Mouse (Mus musculus) adrenal gland, adult (tissue): Measurements from ENCODE around the gene Gm6583.
A peak's percentile ranks its signal among the peaks of the same experiment; 100 is the strongest.
"Not testable (repeated sequence)": the region's sequence is repeated elsewhere in the genome, so short reads cannot be mapped to it uniquely, and the experiment has no call there.

Experiments used
- DNase-seq, 2 experiments: peaks; one replicate each; pipeline ENCODE4 v3.0.0; 2022 to 2023; ENCODE audit warnings: low spot score in 1 of 2; ENCODE audit not compliant: inconsistent age in 2 of 2

Gene Gm6583

GRCm38 (mm10) chr5:112325546-112326445 lies 30.0 kb downstream of the Gm6583 start, which contains the start of gene Tfip11:
Tfip11 (plus strand) TSS chr5:112326358.
- peak; percentile 97 to 98 for DNase-seq

GRCm38 (mm10) chr5:112324637-112325545 lies 30.9 kb downstream of the Gm6583 start:
- DNase-seq, result peak; percentile 84 to 90

GRCm38 (mm10) chr5:112323246-112323645 lies 32.6 kb downstream of the Gm6583 start:
- DNase-seq, result peak; percentile 72 to 82

DNA sequence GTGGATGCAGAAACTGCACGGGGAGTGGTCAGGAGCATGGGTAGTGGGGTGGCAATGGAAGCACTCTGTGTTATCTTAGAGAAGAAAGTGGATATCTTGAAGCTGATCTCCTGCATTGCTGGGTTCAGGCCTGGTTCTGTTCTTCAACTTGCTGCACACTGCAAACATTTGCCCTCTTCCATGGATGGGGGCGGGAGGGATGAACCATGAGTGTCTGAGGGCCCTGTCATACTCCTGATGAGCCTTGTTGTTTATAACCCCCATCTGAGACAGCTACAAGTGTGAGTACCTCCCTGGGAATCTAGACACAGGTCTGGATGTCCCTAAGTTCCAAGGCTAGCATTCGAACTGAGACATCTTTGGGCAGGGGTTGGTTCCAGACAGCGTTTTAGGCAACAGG lies 34.5 kb downstream of the Gm6583 start:
- peak in 1 of 2 experiments; percentile 73 for DNase-seq

DNA sequence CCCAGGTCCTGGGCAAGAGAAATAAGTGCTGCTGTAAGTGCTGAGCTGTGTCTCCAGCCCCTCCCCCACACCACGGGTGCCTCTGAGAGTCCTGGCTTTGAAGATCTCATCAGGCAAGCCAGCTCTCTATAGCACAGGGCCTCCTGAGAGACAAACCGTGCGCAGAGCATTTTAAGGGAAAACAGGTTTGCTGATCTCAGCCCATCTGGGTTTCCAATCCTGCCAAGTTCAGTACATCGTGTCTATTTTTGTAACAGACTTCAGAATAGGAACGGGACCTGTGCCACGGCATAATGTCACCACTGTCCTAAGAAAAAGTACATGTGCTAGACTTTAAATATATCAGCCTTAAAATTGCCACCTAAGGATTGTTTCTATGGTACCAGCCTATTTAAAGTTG lies 34.9 kb downstream of the Gm6583 start:
- no peak for DNase-seq

GRCm38 (mm10) chr5:112320379-112320778 lies 35.5 kb downstream of the Gm6583 start:
- no peak for DNase-seq

DNA sequence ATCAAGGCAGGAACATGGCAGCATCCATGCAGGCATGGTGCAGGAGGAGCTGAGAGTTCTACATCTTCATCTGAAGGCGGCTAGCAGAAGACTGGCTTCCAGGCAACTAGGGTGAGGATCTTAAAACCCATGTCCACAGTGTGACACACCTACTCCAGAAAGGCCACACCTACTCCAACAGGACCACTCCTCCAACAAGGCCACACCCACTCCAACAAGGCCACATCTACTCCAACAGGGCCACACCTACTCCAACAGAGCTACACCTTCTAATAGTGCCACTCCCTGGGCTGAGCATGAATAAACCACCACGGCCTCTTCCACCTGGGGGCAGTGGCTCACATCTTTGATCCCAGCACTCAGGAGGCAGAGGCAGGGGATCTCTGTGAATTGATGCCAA lies 36.5 kb downstream of the Gm6583 start:
- DNase-seq, result not testable (repeated sequence)

DNA sequence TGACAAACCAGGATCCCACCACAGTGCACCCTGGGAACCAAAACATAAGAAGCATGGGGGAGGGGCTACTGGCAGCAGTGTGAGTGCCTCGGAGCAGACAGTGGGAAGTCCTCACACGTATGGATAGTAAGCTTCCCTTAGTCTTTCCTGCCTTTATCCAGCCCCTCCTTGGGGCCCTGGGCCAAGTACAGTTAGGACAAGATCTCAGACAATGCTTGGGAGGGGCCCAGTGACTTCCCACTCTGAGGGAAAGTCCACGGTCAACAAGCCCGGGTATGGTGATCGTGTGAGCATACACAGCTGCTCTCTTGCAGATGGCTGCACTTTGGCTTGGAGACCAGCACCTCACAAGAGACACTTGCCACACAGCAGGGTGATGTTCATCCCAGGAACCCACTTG lies 38.5 kb downstream of the Gm6583 start:
- peak; percentile 34 to 62 for DNase-seq

DNA sequence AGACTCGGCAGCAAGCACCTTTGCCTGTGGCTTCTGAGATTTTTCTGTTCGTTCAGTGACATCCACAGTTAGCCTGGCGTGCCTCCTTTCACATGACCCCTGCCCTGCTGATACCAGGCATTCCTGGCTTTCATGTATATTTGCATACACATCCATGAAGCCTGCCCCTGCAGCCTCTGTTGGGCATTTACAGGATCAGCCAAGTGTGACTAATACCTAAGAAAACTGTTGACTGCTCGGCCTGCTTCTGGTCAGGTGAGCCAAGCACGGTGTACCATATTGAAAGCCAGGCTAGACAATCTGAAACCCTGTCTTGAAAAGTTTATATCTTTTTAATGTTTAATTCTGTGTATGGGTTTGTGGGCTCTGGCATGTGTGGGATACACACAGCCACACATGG lies 39.4 kb downstream of the Gm6583 start:
- no peak for DNase-seq

DNA sequence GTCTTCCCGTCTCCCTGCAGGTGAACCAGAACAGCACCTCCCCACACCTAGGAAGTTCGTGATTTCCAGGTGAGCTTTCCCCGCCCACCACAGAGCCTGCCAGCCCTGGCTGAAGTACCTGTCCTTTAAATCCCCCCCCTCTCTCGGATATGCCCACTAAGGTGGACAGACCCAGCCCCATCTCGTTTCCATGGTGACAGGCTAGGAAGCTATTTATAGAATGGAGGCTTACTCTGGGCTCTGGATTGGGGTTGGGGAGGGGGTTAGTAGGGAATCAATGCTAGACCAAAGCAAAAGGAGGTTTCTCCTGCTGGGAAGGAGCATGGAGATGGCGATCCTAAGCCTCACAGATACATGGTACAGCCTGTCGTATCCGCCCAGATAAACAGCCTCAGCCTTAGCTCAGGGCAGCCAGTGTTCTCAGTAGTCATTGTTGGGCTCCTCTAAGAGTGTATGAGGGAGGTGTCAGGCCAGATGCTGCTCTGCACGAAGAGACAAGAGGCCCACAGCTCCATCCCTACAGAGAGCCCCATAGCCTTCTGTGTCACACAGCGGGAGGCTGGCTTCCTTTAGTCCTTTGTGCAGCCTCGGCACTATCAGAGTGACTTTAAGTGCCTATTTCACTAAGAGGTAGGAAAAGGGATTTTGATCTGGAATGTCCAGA lies 42.5 kb downstream of the Gm6583 start:
- DNase-seq, result no peak

DNA sequence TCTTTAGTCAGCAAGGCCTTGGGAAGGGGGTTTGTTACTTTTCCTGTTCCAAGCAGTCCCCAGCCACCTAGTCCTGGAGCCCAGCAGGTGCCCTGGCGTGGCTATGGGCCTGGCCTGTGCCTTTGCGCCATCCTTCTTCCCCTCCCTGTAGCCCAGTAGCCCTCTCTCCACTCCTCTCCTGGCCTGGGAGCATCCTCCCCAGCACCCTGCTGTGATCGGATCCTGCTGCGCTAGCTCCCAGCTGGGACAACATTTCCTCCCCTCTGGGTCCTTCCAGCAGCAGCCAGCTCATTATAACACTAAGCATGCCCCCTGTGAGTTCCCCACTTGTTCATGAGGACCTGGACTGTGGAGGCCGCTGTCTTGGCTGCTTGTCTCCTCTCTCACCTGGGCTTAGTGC lies 50.0 kb downstream of the Gm6583 start:
- DNase-seq, result no peak
